Mouse (Mus musculus) C2C12 (cell line): ENCODE measurements around the gene Bst2. TPM values are rescaled to one million over a fixed set of nuclear protein-coding genes. Genes with fewer than 3 reads are reported as not detected.

Experiments used
- H3K27me3 ChIP-seq: one replicate; pipeline ENCODE4 v1.6.1; 2011; ENCODE audit not compliant: control insufficient read depth, insufficient read depth, insufficient read length
- H3K36me3 ChIP-seq: one replicate; pipeline ENCODE4 v1.6.1; 2011; ENCODE audit not compliant: control insufficient read depth, insufficient read depth
- H3K4me3 ChIP-seq: one replicate; pipeline ENCODE4 v1.5.1; 2011; ENCODE audit warnings: mild to moderate bottlenecking, control low read depth; ENCODE audit not compliant: poor library complexity, insufficient read depth, severe bottlenecking
- H3K79me2 ChIP-seq: one replicate; pipeline ENCODE4 v1.6.1; 2011; ENCODE audit not compliant: control insufficient read depth, insufficient read depth
- H3K79me3 ChIP-seq: one replicate; pipeline ENCODE4 v1.6.1; 2011; ENCODE audit warnings: low read depth, control low read depth
- H3ac ChIP-seq: one replicate; pipeline ENCODE3; 2011; ENCODE audit warnings: low read depth; ENCODE audit not compliant: control insufficient read depth, insufficient read length
- CEBPB ChIP-seq: IDR thresholded peaks from one replicate; pipeline ENCODE4 v1.6.1; 2011; ENCODE audit warnings: low read depth, mild to moderate bottlenecking, control low read depth, moderate library complexity
- CTCF ChIP-seq: IDR thresholded peaks from one replicate; pipeline ENCODE4 v1.5.1; 2011; ENCODE audit not compliant: control insufficient read depth, insufficient read depth, insufficient read length
- FOSL1 ChIP-seq: IDR thresholded peaks from one replicate; pipeline ENCODE4 v1.8.0; 2011; ENCODE audit warnings: mild to moderate bottlenecking, low read length; ENCODE audit not compliant: poor library complexity, insufficient read depth, severe bottlenecking
- MAX ChIP-seq: IDR thresholded peaks from one replicate; pipeline ENCODE4 v1.6.1; 2011; ENCODE audit warnings: mild to moderate bottlenecking, control low read depth
- MYOD1 ChIP-seq: IDR thresholded peaks from one replicate; pipeline ENCODE4 v1.6.1; 2011; ENCODE audit warnings: low read depth; ENCODE audit not compliant: control insufficient read depth, insufficient read length
- MYOG ChIP-seq: IDR thresholded peaks from one replicate; pipeline ENCODE4 v1.6.1; 2011; ENCODE audit not compliant: control insufficient read depth, insufficient read length; ENCODE audit errors: extremely low read depth
- USF1 ChIP-seq: IDR thresholded peaks from one replicate; pipeline ENCODE4 v1.6.1; 2011; ENCODE audit warnings: low read depth, mild to moderate bottlenecking, control low read depth, moderate library complexity
- polyA plus RNA-seq: library from polyadenylated mRNA; unstranded; fragments of >200 nt; fragmentation: generic; extraction: Trizol; gene quantifications from one replicate; pipeline ENCODE4 v1.2.1, GENCODE M21; 2012; ENCODE audit warnings: missing spikeins

Gene Bst2
- polyA plus RNA-seq, 1 experiment, result 12.1 TPM

GRCm38 (mm10) chr8:71562751-71563150 lies 25.5 kb upstream of the Bst2 start:
- TF ChIP-seq FOSL1 (no peak), MAX (no peak), MYOD1 (no peak), MYOG (no peak), CTCF (peak; percentile 98)
- no peak overlapping the region for H3K4me3 ChIP-seq
- H3K79me3 ChIP-seq, result no peaks in the 10 kb centered on the region
- no peaks in the 10 kb centered on the region for H3K36me3 ChIP-seq
- no peak overlapping the region for H3ac ChIP-seq
- H3K27me3 ChIP-seq, result peaks cover 10% of the 10 kb centered on the region
- no peaks in the 10 kb centered on the region for H3K79me2 ChIP-seq

GRCm38 (mm10) chr8:71561401-71561800 lies 24.1 kb upstream of the Bst2 start:
- Histone ChIP-seq H3K79me3 (no peaks in the 10 kb centered on the region), H3K4me3 (no peak overlapping the region), H3K36me3 (no peaks in the 10 kb centered on the region), H3ac (no peak overlapping the region), H3K27me3 (peaks cover 19% of the 10 kb centered on the region), H3K79me2 (no peaks in the 10 kb centered on the region)
- TF ChIP-seq USF1 (no peak), CTCF (no peak), MYOG (no peak), MYOD1 (no peak), FOSL1 (no peak), CEBPB (no peak), MAX (no peak)

GRCm38 (mm10) chr8:71560765-71561164 lies 23.5 kb upstream of the Bst2 start:
- TF ChIP-seq CTCF (no peak), MYOD1 (no peak), FOSL1 (no peak), USF1 (no peak), CEBPB (no peak), MYOG (no peak), MAX (no peak)
- no peaks in the 10 kb centered on the region for H3K79me2 ChIP-seq
- peaks cover 21% of the 10 kb centered on the region for H3K27me3 ChIP-seq
- H3ac ChIP-seq, result no peak overlapping the region
- H3K36me3 ChIP-seq, result no peaks in the 10 kb centered on the region
- no peaks in the 10 kb centered on the region for H3K79me3 ChIP-seq
- no peak overlapping the region for H3K4me3 ChIP-seq

GRCm38 (mm10) chr8:71560071-71560470 lies 22.8 kb upstream of the Bst2 start:
- Histone ChIP-seq H3K79me2 (no peaks in the 10 kb centered on the region), H3ac (no peak overlapping the region), H3K4me3 (no peak overlapping the region), H3K36me3 (no peaks in the 10 kb centered on the region), H3K79me3 (no peaks in the 10 kb centered on the region), H3K27me3 (peaks cover 25% of the 10 kb centered on the region)
- TF ChIP-seq USF1, result no peak
- TF ChIP-seq MYOD1, result no peak
- no peak for TF ChIP-seq CTCF

- Histone ChIP-seq H3K79me2 (no peaks in the 10 kb centered on the region), H3K4me3 (no peak overlapping the region), H3K36me3 (no peaks in the 10 kb centered on the region), H3K27me3 (peaks cover 25% of the 10 kb centered on the region), H3ac (no peak overlapping the region), H3K79me3 (no peaks in the 10 kb centered on the region)
- no peak for TF ChIP-seq FOSL1
Observed at GRCm38 (mm10) chr8:71558958-71559690, 21.9 kb upstream of the Bst2 start.

GRCm38 (mm10) chr8:71558071-71558957 lies 21.1 kb upstream of the Bst2 start, which contains the start of gene Tmem221:
Tmem221 (minus strand) TSS chr8:71558871.
- H3K27me3 ChIP-seq, result peaks cover 25% of the 10 kb centered on the region
- no peak within 1 kb of the TSS for H3K4me3 ChIP-seq
- H3ac ChIP-seq, result peak within 1 kb of the TSS; percentile 59

More at GRCm38 (mm10) chr8:71558071-71558957, 21.1 kb upstream of the Bst2 start, which contains the start of gene Tmem221:
- no peaks in the 10 kb centered on the region for H3K79me3 ChIP-seq
- H3K79me2 ChIP-seq, result no peaks in the 10 kb centered on the region
- TF ChIP-seq CTCF, result no peak
- no peak for TF ChIP-seq USF1
- no peaks in the 10 kb centered on the region for H3K36me3 ChIP-seq
